Mouse (Mus musculus) NIH3T3 (cell line): Measurements from ENCODE around the gene Mtcl1.

Experiments
- DNase-seq: peaks from one replicate; pipeline ENCODE4 v3.0.0-alpha.2; 2012; ENCODE audit warnings: low read depth

Gene Mtcl1

DNA sequence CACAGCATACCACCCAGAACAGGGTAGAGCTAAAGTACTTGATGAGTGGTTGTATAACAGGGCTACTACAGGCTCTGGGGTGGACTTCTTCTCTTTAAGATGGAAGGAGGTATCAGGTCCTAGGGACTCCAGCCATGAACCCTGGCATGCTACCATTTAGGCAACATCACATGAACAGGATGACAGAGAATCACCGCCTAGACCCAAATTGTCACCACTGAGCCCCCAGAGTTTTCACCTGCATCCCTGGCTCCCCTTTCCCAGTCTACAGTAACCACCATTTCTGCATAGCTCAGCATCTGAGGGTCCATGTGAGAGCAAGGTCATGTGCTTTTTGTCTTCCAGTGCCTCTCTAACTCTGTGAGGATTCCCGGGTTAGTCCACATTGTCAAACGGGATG is 124.7 kb downstream of the Mtcl1 start:
- no peak for DNase-seq

DNA sequence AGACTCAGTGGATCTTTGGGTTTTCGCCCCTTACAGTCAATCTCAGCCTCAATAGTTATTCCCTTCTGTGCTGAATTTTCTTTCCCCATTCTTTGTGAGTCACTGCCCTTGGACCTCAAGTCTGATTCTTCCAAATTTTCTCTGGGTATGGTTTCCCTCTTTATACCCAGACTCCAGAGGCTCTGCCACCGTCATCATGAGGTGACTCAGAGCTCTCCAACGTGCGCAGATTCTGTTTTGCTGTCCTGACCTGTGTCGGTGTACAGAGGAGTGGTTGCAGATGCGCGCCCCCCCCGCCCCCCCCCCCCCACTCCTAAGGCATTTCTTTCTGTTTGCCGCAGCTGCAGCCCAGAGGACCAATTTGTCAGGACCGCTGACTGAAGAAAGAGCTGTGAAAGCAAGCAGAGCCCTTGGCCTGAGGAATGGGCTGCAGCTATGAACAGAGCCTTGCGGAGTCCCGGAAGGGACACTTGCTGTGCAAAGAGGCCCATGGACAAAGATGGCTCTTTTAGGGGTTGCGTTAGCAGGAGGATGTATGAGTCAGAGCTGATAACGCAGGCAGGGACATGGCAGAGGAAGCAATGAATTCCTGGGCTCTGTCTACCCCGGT is 126.8 kb downstream of the Mtcl1 start:
- DNase-seq = peak; percentile 85

DNA sequence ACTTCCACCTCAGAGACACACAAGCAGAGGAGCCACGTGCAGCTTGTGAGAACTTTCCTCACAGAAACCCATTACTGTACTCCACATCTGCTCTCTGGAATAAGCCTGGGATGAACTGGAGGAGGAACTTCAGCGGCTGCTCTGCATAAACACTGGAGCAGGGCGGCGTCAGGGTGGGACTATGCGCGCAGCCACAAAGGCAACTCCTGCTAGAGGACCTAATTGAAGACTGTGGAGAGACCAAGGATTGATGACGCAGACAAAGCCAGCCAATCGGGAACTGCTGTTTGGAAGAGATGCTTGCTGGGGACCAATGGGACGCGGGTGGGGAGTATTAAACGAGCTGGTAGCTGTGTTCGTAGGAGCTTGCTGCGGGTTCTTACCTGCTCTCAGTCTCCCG is 127.6 kb downstream of the Mtcl1 start:
- no peak for DNase-seq

DNA sequence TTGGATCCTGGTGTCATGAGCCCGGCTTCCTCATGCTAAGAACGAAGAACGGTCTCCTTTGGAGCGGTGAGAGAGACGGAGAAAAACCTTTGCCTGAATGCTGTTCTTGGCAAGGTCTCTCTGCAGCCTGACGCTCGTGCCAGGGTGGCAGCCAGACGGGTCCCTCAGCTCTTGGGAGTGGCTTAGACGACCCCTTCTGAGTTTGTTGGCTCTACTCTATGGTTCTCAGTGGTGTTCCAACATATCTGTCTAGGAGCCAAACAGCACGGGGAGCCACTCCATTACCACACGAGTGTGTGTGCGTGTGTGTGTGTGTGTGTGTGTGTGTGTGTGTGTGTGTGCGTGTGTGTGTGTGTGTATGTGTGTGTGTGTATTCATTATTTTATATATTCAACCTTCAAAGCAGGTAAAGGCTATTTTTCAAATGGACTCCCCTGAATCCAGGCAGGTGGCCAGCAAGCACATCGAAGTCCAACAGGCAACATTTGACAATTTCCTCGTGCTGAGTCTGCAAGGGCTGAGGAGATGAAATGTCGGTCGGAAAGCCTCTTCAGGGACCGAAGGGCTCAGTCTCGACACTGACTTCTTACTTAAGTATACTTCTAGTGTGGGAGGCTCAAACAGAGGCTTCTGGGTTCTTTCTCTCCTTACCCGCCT is 128.7 kb downstream of the Mtcl1 start:
- DNase-seq = no peak

DNA sequence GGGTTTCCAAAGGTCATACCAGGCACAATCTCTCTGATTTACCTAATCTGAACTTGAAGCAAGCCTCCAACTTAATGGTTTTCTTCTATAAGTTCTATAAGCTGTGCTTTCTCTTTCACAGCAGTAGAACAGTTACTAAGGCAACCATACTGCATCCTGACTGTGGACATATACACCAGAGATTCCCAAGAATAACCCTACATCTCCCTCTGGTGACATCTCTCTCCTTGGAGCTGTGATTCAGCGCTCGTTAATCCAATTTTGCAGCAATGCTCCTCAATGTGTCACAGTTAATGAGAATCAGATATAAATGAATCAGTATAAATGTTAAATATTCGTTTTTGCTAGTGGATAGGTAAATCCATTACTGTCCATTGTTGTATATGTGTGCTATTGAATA is 131.5 kb downstream of the Mtcl1 start:
- DNase-seq = no peak

DNA sequence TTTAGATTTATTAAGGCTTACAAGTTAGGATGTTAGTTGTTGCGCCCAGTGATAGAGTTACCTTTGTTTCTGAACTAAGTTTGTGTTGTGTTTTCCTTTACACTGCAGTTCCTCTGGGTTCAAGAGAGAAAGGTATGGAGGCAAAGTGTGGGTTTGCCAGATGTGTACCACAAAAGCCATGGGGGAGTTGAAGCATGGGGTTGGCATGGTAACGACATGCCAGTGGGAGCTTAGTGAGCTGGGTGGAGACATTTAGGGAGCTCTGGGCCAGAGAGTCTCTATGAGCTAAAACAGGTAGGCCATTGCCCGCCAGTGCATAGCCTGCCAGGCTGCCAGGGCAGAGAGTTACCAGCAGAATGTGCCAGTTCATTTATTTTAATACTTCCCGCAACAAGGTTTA is 132.0 kb downstream of the Mtcl1 start:
- no peak for DNase-seq

DNA sequence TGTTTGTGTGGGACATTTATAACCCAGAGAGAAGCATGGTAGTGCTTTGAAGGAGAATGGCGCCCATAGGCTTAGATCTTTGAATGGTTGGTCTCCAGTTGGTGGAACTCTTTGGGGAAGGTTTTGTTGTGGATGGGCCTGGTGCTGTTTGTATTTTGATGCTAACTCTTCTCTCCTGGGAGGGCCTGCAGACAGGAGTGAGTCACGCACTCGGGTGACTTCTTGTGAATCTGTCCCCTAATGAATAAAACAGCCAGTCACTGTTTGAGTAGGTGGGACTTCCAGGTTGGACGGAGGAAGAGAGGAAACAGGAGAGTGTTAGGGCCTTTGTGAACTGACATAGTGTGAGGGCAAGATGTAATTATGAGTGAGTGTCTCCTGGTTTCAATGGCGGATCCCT is 132.4 kb downstream of the Mtcl1 start:
- no peak for DNase-seq

DNA sequence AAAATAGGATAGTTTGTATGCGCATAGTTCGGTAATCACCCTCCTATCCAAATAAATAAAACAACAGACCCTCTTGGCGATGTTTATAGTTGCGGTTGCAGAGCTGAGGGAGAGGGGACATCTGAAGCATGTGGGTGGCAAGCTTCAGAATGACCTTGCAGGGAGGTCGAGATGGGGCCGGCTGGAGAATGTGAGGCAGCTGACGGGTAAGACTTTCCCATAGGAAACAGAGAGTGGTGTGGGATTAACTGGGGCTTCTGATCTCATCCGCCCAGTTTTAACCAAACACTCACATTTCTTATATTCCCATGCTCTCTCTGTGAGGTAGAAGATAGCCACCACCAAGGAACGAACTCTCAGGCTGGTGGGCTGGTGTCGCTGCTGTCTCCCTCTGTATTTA is 134.1 kb downstream of the Mtcl1 start:
- DNase-seq = no peak

DNA sequence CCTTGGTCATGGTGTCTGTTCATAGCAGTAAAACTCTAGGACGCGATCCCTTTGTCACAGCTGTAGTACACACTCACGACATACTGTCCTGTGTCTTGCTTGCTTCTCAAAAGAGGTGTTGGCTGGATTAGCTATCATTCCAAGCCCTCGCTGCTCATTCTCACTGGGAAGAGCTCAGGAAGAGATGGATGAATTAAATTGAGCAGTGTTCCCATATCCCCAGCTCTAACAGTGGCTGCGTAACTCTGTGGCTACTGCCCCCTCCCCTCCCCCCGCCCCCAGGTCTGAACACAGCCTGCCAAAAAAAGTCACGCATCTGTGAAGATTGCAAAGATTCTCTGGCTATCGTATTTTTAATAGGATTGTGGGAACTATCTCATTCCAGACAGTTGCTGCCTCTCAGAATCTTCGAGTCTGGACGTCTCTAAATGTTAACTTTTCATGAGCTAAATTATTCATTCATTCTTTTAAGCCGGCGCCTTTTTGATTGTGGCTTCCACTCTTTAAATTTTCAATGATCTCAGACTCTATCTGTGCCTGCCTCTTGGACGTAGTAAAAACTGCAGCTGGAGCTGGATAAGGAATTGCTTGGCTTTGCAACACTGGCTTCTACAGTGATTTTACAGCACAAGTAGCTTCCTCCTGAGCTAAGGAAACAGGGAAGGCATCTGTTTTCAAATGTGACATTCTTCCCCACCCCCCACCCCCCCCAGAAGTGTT is 134.8 kb downstream of the Mtcl1 start:
- DNase-seq = peak; percentile 44

DNA sequence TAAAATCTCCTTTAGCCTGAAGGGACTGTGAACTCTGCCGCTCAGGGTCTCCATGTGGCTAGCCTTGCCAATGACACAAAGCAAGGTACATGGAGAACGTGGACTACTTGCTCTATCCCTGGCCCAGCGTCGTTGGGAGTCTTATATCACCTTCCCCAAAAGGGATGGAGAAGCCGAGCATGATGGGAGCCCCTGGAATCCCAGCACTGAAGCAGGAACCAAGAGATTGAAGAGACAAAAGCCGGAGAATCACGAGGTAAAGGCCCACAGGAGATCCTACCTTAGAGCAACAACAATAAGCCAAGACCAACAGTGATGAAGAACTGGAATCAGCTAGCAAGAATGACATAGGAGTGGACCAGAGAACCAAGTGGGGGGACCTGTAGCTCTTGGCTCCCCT is 147.6 kb downstream of the Mtcl1 start:
- no peak for DNase-seq

DNA sequence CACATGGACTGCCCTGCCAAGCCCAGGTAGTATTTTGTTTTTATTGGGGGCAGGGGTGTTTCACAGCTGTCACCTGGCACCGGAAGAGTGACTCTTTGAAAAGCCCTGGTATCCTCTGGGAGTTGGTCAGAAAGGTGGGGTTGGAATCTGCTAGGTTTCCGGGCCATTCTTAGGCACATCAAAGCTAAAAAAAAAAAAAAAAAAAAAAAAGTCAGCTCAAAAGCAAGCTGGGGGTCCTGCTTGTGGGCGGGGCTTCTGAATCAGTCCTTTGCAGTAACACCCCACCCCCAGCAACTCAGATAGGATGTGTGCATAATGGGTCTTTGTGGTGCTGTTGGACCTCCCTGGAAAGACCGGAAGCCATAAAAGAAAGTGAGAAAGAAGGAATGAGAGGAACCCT is 148.3 kb downstream of the Mtcl1 start:
- no peak for DNase-seq

DNA sequence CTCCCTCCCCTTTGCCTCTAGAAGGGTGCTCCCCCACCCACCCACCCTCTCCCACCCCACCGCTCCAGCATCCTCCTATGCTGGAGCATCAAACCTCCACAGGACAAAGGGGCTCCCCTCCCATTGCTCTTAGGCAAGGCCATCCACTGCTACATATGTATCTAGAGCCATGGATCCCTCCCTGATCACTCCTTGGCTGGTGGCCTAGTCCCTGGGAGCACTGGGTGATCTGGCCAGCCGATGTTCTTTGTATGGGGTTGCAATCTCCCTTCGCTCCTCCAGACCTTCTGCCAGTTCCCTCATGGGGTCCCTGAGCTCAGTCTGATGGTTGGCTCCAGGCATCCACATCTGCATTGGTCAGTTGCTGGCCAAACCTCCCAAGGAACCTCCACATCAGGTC is 151.8 kb downstream of the Mtcl1 start:
- DNase-seq = no peak

DNA sequence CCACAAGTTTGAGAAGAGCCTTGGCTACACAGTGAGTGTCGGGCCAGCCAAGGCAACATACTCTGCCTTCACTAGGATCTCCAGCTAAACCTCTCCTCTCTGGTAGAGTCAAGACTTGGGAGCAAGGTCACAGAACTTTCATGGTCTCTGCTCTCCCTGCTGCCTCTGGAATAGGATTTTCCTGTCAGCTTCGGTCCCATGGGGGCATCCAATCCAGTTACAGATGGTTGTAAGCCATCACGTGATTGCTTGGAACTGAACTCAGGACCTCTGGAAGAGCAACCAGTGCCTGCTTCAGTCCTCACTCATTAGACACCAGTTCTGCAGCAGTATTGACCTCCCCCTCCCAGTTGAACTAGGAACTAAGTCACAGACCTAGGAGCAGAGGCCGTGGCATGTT is 156.0 kb downstream of the Mtcl1 start:
- DNase-seq = no peak

DNA sequence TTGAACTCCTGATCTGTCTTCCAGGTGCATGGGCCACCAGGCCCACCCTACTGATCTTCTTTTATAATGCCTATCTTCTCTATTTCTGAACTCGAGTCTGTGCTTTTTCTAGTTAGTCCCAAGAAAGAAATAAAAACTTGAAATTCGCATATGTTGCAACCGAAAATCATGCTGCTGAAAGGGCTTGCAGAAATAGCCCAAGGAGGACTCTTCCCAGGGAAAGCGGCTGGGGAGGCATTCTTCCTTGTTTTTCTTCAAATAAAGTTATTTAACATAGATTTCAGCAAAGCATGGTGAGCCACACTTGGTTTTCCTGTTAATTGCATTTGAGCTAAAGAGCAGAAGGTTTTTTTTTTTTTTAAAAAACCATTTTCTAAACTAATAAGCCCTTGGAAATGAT is 159.7 kb downstream of the Mtcl1 start:
- DNase-seq = no peak
